Mouse (Mus musculus) thymus, adult 2 months (tissue): Measurements from ENCODE around the gene Pgrmc1.

Source experiments
- CTCF ChIP-seq: fragments of 200-500 bp; IDR thresholded peaks from 2 replicates; pipeline ENCODE4 v1.5.1; 2012; ENCODE audit warnings: mild to moderate bottlenecking, control low read depth, low read length, moderate library complexity, borderline replicate concordance; ENCODE audit not compliant: control insufficient read depth, poor library complexity, insufficient read depth; ENCODE audit errors: extremely low read depth
- POLR2A ChIP-seq: fragments of 200-500 bp; IDR thresholded peaks from 2 replicates; pipeline ENCODE4 v1.6.1; 2012; ENCODE audit warnings: mild to moderate bottlenecking, low read length, control low read depth, moderate library complexity; ENCODE audit not compliant: control insufficient read depth, poor library complexity, insufficient read depth; ENCODE audit errors: extremely low read depth

DNA sequence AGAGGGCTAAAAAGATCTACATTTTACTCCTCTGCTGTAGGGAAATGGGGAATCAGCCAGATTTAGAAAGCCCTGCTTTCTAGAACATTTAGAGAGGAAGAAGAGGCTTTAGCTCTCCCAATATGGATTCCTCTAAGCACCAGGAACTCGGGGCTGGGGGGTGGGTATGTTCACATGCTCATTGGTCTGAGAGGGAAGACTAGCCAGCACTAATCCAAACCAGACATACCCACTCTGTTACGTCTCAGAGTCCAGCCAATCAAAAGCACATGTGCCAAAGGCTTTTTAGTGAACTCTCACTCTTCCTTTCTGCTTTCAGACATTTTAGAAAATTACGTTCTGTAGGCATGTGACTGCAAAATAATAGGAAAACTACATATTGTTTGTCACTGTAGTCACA, 1.6 kb downstream of the Pgrmc1 start:
- TF ChIP-seq CTCF (no peak), POLR2A (no peak)
